Mouse (Mus musculus) midbrain, embryonic 13.5 days (tissue): ENCODE results near the gene Gm45062. TPM values are rescaled to one million over a fixed set of nuclear protein-coding genes. Genes with fewer than 3 reads are reported as not detected.

Experiments used
- ATAC-seq: fragments of 200-750 bp; cut with Nextera tagmentation; 2 replicates; pipeline ENCODE4 v1.8.0; 2017; ENCODE audit warnings: mild to moderate bottlenecking, moderate TSS enrichment, moderate library complexity
- H3K27ac ChIP-seq: fragments of 300-500 bp; sonication (generic); 2 replicates; pipeline ENCODE4 v1.5.1; 2015; ENCODE audit warnings: inconsistent platforms, mild to moderate bottlenecking, moderate library complexity
- H3K27me3 ChIP-seq: fragments of 300-500 bp; sonication (generic); 2 replicates; pipeline ENCODE4 v1.6.1; 2015; ENCODE audit warnings: mild to moderate bottlenecking, inconsistent platforms
- H3K36me3 ChIP-seq: fragments of 300-500 bp; sonication (generic); 2 replicates; pipeline ENCODE4 v1.6.1; 2015; ENCODE audit warnings: mild to moderate bottlenecking, inconsistent platforms
- H3K4me1 ChIP-seq: fragments of 300-500 bp; sonication (generic); replicated peaks from 2 replicates; pipeline ENCODE4 v1.6.1; 2015; ENCODE audit warnings: inconsistent platforms
- H3K4me2 ChIP-seq: fragments of 300-500 bp; sonication (generic); replicated peaks from 2 replicates; pipeline ENCODE4 v1.6.1; 2015; ENCODE audit warnings: moderate library complexity, mild to moderate bottlenecking, inconsistent platforms
- H3K4me3 ChIP-seq: fragments of 300-500 bp; sonication (generic); replicated peaks from 2 replicates; pipeline ENCODE4 v1.5.1; 2015; ENCODE audit warnings: mild to moderate bottlenecking, inconsistent platforms
- H3K9ac ChIP-seq: fragments of 300-500 bp; sonication (generic); replicated peaks from 2 replicates; pipeline ENCODE4 v1.6.1; 2015; ENCODE audit warnings: mild to moderate bottlenecking, inconsistent platforms
- H3K9me3 ChIP-seq: fragments of 300-500 bp; sonication (generic); 2 replicates; pipeline ENCODE4 v1.6.1; 2016; ENCODE audit warnings: mild to moderate bottlenecking, inconsistent platforms
- WGBS: fragments of 180-500 bp; shearing (Covaris S2); methylation state at CpG from one replicate; pipeline ENCODE4 v1.1.7; 2015; 5-methylcytosine and 5-hydroxymethylcytosine counted together
- polyA plus RNA-seq: library from polyadenylated mRNA; unstranded; fragments of >200 nt; fragmentation: Nextera tagmentation; extraction: Ambion mirVana; gene quantifications from 2 replicates; pipeline ENCODE4 v1.2.1, GENCODE M21; 2015

Gm45062 gene
- polyA plus RNA-seq, 1 experiment from 2014 or later: 18.8 TPM

DNA sequence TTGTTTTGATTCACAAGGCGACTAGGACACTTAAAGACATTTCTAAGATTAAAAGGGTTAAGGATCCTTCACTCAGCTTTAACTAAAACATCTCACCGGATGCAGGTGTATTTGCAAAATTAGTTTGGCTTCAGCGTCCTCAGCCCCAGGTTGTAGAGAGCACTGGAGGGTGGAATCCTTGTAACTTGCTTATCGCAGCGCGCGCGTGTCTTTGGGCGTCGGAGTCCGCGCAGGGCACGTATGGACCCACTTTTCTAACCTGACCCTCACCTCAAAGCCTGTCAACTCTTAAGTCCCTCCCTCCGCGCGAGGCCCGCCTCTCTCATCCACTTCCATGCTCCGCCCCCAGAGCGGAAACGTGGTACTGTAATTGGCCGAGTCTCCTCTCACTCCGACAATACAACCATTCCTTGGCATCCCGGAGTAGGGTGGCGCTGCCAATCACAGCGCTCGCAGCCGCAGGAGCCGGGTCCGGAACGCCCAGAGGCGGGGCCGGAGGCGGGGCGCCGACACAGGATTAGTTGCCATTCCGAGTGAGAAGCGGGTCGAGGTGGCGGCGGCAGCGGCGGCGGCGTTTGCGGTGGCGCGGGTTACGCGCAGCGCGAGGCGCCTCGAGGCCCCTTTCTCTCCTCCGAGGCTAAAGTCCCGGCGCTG, 249.8 kb downstream of the Gm45062 start:
- Histone ChIP-seq H3K4me2 (peak overlapping the region; percentile 80), H3K27me3 (no peaks in the 10 kb centered on the region), H3K9ac (peak overlapping the region; percentile 98), H3K36me3 (no peaks in the 10 kb centered on the region), H3K4me3 (peak overlapping the region; percentile 99), H3K9me3 (no peaks in the 10 kb centered on the region), H3K27ac (peak overlapping the region; percentile 100), H3K4me1 (peaks cover 32% of the 10 kb centered on the region)
- WGBS: under 1% methylated on average over 53 of the region's 56 CpGs
- peak; percentile 98 for ATAC-seq

DNA sequence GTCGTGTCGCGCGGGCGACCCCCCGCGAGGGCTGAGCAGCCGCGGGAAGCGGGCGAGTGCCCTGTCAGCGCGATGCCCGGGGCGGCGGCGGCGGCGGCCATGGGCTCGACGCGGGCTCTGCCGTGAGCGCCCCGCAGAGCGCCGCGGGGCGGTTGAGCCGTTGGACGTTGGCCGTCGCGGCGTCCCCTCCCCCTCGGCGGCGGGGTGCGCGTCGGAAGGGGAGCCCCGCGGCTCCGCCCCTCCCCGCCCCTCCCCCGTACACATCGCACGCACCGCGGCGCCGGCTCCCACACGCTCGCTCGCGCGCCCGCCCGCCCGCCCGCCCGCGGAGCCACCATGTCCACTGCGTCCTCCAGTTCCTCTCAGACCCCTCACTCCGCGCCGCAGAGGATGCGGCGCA, 250.3 kb downstream of the Gm45062 start, which contains the start of gene Glcci1:
Gene Glcci1 (plus strand): TSS at position 50 of the 400 bp plus-strand sequence.
- Histone ChIP-seq H3K9me3 (no peaks in the 10 kb centered on the region), H3K4me1 (peaks cover 32% of the 10 kb centered on the region), H3K27ac (peak within 1 kb of the TSS; percentile 100), H3K4me3 (peak within 1 kb of the TSS; percentile 99), H3K36me3 (no peaks in the 10 kb centered on the region), H3K27me3 (no peaks in the 10 kb centered on the region), H3K9ac (peak within 1 kb of the TSS; percentile 98), H3K4me2 (peak within 1 kb of the TSS; percentile 80)
- WGBS: under 1% methylated on average over 24 of the region's 69 CpGs
- ATAC-seq: peak; percentile 83

GRCm38 (mm10) chr6:8509961-8510863, 251.0 kb downstream of the Gm45062 start:
- no peaks in the 10 kb centered on the region for H3K27me3 ChIP-seq
- ATAC-seq: no peak
- H3K27ac ChIP-seq: peak overlapping the region; percentile 100
- no peaks in the 10 kb centered on the region for H3K9me3 ChIP-seq
- under 1% methylated on average over 42 of the region's 73 CpGs for WGBS
- H3K4me1 ChIP-seq: peaks cover 32% of the 10 kb centered on the region
- H3K36me3 ChIP-seq: no peaks in the 10 kb centered on the region
- peak overlapping the region; percentile 80 for H3K4me2 ChIP-seq
- H3K4me3 ChIP-seq: peak overlapping the region; percentile 99
- H3K9ac ChIP-seq: peak overlapping the region; percentile 98

DNA sequence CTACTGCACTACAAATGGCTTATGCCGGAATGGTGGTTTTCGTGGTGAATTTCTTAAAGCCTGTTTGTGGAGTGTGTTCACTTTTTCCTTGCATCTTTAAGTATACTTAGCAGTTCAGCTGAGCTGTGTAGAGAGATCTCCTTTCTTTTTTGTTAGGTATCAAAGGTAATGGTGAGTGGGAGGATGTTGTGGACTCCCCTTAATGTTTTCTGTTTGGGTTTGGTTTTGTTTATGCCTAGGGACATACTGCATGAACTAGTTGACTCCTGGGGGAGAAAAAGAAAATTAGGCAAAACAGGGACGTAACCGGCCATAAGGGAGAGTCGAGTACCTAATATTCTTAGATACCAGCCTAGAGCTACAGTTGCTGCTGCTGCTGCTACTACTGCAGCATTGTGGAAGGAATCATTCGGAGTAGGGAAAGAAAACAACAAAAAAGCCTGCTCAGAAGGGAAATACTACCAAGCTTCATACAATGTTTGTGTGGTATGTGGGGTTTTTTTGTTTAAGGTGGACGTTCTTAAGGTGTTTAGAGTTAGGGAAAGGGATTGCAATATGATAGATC, 251.7 kb downstream of the Gm45062 start:
- Histone ChIP-seq H3K36me3 (no peaks in the 10 kb centered on the region), H3K27me3 (no peaks in the 10 kb centered on the region), H3K9me3 (no peaks in the 10 kb centered on the region), H3K9ac (peak overlapping the region; percentile 98), H3K4me2 (peak overlapping the region; percentile 80), H3K27ac (peak overlapping the region; percentile 100), H3K4me3 (peak overlapping the region; percentile 99), H3K4me1 (peaks cover 32% of the 10 kb centered on the region)
- WGBS: 4% methylated on average over 7 of the region's 7 CpGs
- ATAC-seq: no peak

- Histone ChIP-seq H3K27ac (peak overlapping the region; percentile 100), H3K4me1 (peaks cover 32% of the 10 kb centered on the region)
These were observed 252.2 kb downstream of the Gm45062 start for GRCm38 (mm10) chr6:8511447-8511846.

DNA sequence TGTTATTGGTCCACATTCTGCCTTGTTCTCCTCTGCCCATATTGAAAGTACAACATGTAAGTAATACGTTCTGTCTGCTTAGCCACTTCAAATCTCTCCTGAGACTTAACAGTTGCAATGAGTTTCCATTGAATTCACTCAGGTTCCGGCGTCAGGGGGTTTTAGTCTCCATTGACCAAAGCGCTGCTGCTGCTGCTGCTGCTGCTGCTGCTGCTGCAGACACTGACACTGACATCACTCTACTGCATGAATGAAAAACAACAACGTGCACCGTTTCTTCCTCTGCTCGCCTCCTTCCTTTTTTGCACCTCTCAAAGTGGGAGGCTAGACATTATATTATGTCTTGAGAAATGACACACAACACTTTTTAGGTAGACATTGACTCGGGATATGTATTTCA, 253.2 kb downstream of the Gm45062 start:
- H3K27ac ChIP-seq: peak overlapping the region; percentile 54
- no peaks in the 10 kb centered on the region for H3K9me3 ChIP-seq
- no peaks in the 10 kb centered on the region for H3K36me3 ChIP-seq
- H3K4me1 ChIP-seq: peaks cover 32% of the 10 kb centered on the region
- H3K4me3 ChIP-seq: peak overlapping the region; percentile 99
- no peaks in the 10 kb centered on the region for H3K27me3 ChIP-seq
- ATAC-seq: no peak
- peak overlapping the region; percentile 80 for H3K4me2 ChIP-seq
- WGBS: 10% methylated on average over 8 of the region's 8 CpGs
- H3K9ac ChIP-seq: peak overlapping the region; percentile 98

More at GRCm38 (mm10) chr6:8511447-8511846, 252.2 kb downstream of the Gm45062 start:
- ATAC-seq: no peak
- Histone ChIP-seq H3K9ac (peak overlapping the region; percentile 98), H3K27me3 (no peaks in the 10 kb centered on the region), H3K4me2 (peak overlapping the region; percentile 80), H3K4me3 (peak overlapping the region; percentile 99), H3K9me3 (no peaks in the 10 kb centered on the region), H3K36me3 (no peaks in the 10 kb centered on the region)
- 2% methylated on average over 3 of the region's 3 CpGs for WGBS

DNA sequence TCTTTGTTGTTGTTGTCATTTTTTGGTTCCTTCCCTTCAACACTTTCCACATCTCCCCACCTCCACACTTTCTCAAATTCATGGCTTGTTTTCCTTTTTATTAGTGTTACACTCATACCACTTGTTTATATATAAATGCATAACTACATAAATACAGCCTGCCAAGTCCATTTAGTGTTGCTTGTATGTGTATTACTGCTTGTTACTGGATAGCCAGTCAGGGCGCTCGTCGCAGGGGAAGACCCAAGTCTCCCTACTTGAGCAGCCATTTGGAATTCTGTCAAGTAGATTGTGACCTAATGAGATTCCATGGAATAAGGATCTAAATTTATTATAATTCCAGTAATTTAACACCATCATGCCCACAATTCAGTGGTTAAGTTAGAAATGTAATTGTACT, 260.4 kb downstream of the Gm45062 start:
- 85% methylated on average over 3 of the region's 3 CpGs for WGBS
- Histone ChIP-seq H3K36me3 (no peaks in the 10 kb centered on the region), H3K4me1 (no peaks in the 10 kb centered on the region), H3K9me3 (no peaks in the 10 kb centered on the region), H3K27me3 (no peaks in the 10 kb centered on the region), H3K4me3 (no peak overlapping the region), H3K9ac (no peak overlapping the region), H3K27ac (no peak overlapping the region), H3K4me2 (no peak overlapping the region)
- no peak for ATAC-seq

GRCm38 (mm10) chr6:8521231-8521630, 262.0 kb downstream of the Gm45062 start:
- WGBS: 98% methylated on average over 4 of the region's 4 CpGs
- no peak for ATAC-seq
- H3K36me3 ChIP-seq: no peaks in the 10 kb centered on the region

DNA sequence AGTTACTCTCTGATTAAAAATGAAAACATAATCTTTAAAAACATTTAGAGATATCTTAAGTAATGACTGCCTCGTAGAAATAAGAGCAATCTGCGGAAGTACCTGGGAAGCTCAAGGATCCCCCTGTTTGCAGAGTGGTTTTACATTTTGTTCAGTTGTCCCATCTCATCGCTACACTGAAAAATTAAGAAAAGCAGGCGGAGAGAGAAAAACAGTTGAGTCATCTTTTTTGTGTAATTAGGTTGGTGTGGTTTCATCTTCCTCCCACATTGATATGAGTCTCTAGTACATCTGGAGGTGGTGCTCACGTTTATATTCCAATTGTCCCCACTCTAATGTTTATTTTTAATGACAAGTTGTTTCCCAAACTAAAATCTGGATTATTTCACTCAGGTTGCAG, 265.5 kb downstream of the Gm45062 start:
- no peaks in the 10 kb centered on the region for H3K4me1 ChIP-seq
- H3K9ac ChIP-seq: no peak overlapping the region
- H3K4me3 ChIP-seq: no peak overlapping the region
- no peaks in the 10 kb centered on the region for H3K36me3 ChIP-seq
- 94% methylated on average over 5 of the region's 5 CpGs for WGBS
- no peaks in the 10 kb centered on the region for H3K27me3 ChIP-seq
- H3K4me2 ChIP-seq: no peak overlapping the region
- no peak overlapping the region for H3K27ac ChIP-seq
- no peaks in the 10 kb centered on the region for H3K9me3 ChIP-seq
- no peak for ATAC-seq

More at GRCm38 (mm10) chr6:8521231-8521630, 262.0 kb downstream of the Gm45062 start:
- no peaks in the 10 kb centered on the region for H3K4me1 ChIP-seq
- H3K4me3 ChIP-seq: no peak overlapping the region
- H3K4me2 ChIP-seq: no peak overlapping the region
- no peak overlapping the region for H3K27ac ChIP-seq
- H3K9ac ChIP-seq: no peak overlapping the region
- no peaks in the 10 kb centered on the region for H3K9me3 ChIP-seq
- H3K27me3 ChIP-seq: no peaks in the 10 kb centered on the region

- H3K36me3 ChIP-seq: no peaks in the 10 kb centered on the region
- H3K4me3 ChIP-seq: no peak overlapping the region
- H3K27me3 ChIP-seq: no peaks in the 10 kb centered on the region
- H3K9me3 ChIP-seq: no peaks in the 10 kb centered on the region
- H3K4me2 ChIP-seq: no peak overlapping the region
- no peak overlapping the region for H3K27ac ChIP-seq
- H3K4me1 ChIP-seq: no peaks in the 10 kb centered on the region
- 94% methylated on average over 4 of the region's 4 CpGs for WGBS
- no peak overlapping the region for H3K9ac ChIP-seq
- ATAC-seq: no peak
These were observed 272.0 kb downstream of the Gm45062 start for GRCm38 (mm10) chr6:8531104-8531894.

- ATAC-seq: no peak
- Histone ChIP-seq H3K4me2 (no peak overlapping the region), H3K4me1 (no peaks in the 10 kb centered on the region), H3K4me3 (no peak overlapping the region), H3K9me3 (no peaks in the 10 kb centered on the region), H3K9ac (no peak overlapping the region), H3K36me3 (no peaks in the 10 kb centered on the region), H3K27me3 (no peaks in the 10 kb centered on the region), H3K27ac (no peak overlapping the region)
- WGBS: 76% methylated on average over 2 of the region's 2 CpGs
These were observed 277.7 kb downstream of the Gm45062 start for GRCm38 (mm10) chr6:8536944-8537343.
